Mouse (Mus musculus) liver, postnatal 0 days (tissue): ENCODE data around the gene Zfp13. TPM values are rescaled to one million over a fixed set of nuclear protein-coding genes. Genes with fewer than 3 reads are reported as not detected.
A peak's percentile ranks its signal among the peaks of the same experiment; 100 is the strongest.
"Not testable (repeated sequence)": the region's sequence is repeated elsewhere in the genome, so short reads cannot be mapped to it uniquely, and the experiment has no call there.

ENCODE experiments used
- ATAC-seq: fragments of 200-750 bp; cut with Nextera tagmentation; 2 replicates; pipeline ENCODE4 v1.8.0; 2017; ENCODE audit warnings: mild to moderate bottlenecking, moderate library complexity
- DNase-seq: peaks from one replicate; pipeline ENCODE4 v3.0.0-alpha.2; 2016
- H3K27ac ChIP-seq: fragments of 300-500 bp; sonication (generic); 2 replicates; pipeline ENCODE4 v1.5.1; 2014; ENCODE audit warnings: antibody characterized with exemption, moderate library complexity, mild to moderate bottlenecking, low read depth
- H3K27me3 ChIP-seq: fragments of 300-500 bp; sonication (generic); 2 replicates; pipeline ENCODE4 v1.6.1; 2014; ENCODE audit warnings: low read length, control low read depth, mixed read lengths; ENCODE audit not compliant: insufficient read depth
- H3K36me3 ChIP-seq: fragments of 300-500 bp; sonication (generic); replicated peaks from 2 replicates; pipeline ENCODE4 v1.6.1; 2014; ENCODE audit warnings: mild to moderate bottlenecking, control low read depth, low read length, moderate library complexity, mixed read lengths; ENCODE audit not compliant: insufficient read depth
- H3K4me1 ChIP-seq: fragments of 300-500 bp; sonication (generic); 2 replicates; pipeline ENCODE4 v1.6.1; 2014; ENCODE audit warnings: antibody characterized with exemption, mild to moderate bottlenecking, control low read depth; ENCODE audit not compliant: insufficient read depth
- H3K4me2 ChIP-seq: fragments of 300-500 bp; sonication (generic); 2 replicates; pipeline ENCODE4 v1.6.1; 2014; ENCODE audit warnings: low read depth, mild to moderate bottlenecking, low read length, moderate library complexity, mixed read lengths
- H3K4me3 ChIP-seq: fragments of 300-500 bp; sonication (generic); 2 replicates; pipeline ENCODE4 v1.5.1; 2014; ENCODE audit warnings: low read depth, low read length
- H3K9ac ChIP-seq: fragments of 300-500 bp; sonication (generic); replicated peaks from 2 replicates; pipeline ENCODE4 v1.6.1; 2014; ENCODE audit warnings: mild to moderate bottlenecking, moderate library complexity
- H3K9me3 ChIP-seq: fragments of 300-500 bp; sonication (generic); 2 replicates; pipeline ENCODE4 v1.6.1; 2016; ENCODE audit warnings: mild to moderate bottlenecking, control low read depth, low read length, mixed read lengths
- CTCF ChIP-seq: sonication (generic); IDR thresholded peaks from 2 replicates; pipeline ENCODE4 v1.5.1; 2016; ENCODE audit warnings: antibody characterized with exemption, low read depth
- EP300 ChIP-seq: IDR thresholded peaks from 2 replicates; pipeline ENCODE4 v1.6.1; 2016; ENCODE audit warnings: antibody characterized with exemption, low read depth, mild to moderate bottlenecking
- WGBS: fragments of 180-500 bp; shearing (Covaris S2); extraction: QIAGEN DNeasy Blood & Tissue Kit; methylation state at CpG from one replicate; pipeline ENCODE4 v1.1.7; 2014; ENCODE audit not compliant: insufficient replicate concordance; 5-methylcytosine and 5-hydroxymethylcytosine counted together
- polyA plus RNA-seq: library from polyadenylated mRNA; unstranded; fragments of >200 nt; fragmentation: Nextera tagmentation; extraction: Ambion mirVana; gene quantifications from 2 replicates; pipeline ENCODE4 v1.2.1, GENCODE M21; 2015

Gene Zfp13
- polyA plus RNA-seq, 1 experiment from 2014 or later: 1.4 TPM

GRCm38 (mm10) chr17:23603542-23603941 is 4.3 kb upstream of the Zfp13 start:
- peak; percentile 31 for DNase-seq

DNA sequence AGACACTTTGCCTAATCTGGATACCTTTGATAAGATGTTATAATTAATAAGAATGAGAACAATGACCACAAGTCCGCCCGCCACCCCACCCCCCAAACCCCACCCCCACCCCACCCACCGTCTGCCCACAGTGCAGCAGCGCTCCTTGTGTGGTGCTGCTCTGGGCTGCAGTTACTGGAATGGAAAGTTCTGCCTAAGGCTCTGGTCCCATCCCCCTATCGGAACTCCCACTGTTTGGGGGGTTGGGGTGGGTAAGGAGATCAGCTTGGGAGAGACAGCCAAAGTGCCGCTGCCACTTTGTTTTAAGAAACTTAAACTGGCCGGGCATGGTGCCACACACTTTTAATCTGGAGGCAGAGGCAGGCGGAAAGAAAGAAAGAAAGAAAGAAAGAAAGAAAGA is 3.8 kb upstream of the Zfp13 start:
- ATAC-seq (no peak), DNase-seq (no peak)
- H3K36me3 ChIP-seq: no peaks in the 10 kb centered on the region
- no peaks in the 10 kb centered on the region for H3K27me3 ChIP-seq
- 57% methylated on average over 8 of the region's 8 CpGs for whole genome bisulfite sequencing
- no peak overlapping the region for H3K9ac ChIP-seq
- no peaks in the 10 kb centered on the region for H3K9me3 ChIP-seq
- TF ChIP-seq CTCF (no peak), EP300 (no peak)
- no peak overlapping the region for H3K4me2 ChIP-seq
- H3K27ac ChIP-seq: no peak overlapping the region
- H3K4me1 ChIP-seq: peaks cover 3% of the 10 kb centered on the region; the same call in 1 of the 2 replicates
- no peak overlapping the region for H3K4me3 ChIP-seq

More at GRCm38 (mm10) chr17:23603542-23603941, 4.3 kb upstream of the Zfp13 start:
- H3K9ac ChIP-seq: no peak overlapping the region
- H3K36me3 ChIP-seq: no peaks in the 10 kb centered on the region
- WGBS: 55% methylated on average over 2 of the region's 2 CpGs
- H3K27me3 ChIP-seq: no peaks in the 10 kb centered on the region
- H3K4me1 ChIP-seq: peaks cover 1% of the 10 kb centered on the region; the same call in 1 of the 2 replicates
- peak; percentile 74 for TF ChIP-seq CTCF
- no peak for TF ChIP-seq EP300
- no peaks in the 10 kb centered on the region for H3K9me3 ChIP-seq
- no peak overlapping the region for H3K4me3 ChIP-seq
- no peak for ATAC-seq
- no peak overlapping the region for H3K27ac ChIP-seq
- H3K4me2 ChIP-seq: no peak overlapping the region

GRCm38 (mm10) chr17:23601836-23602585 is 2.7 kb upstream of the Zfp13 start:
- DNase-seq (no peak), ATAC-seq (no peak)
- Histone ChIP-seq H3K4me2 (no peak overlapping the region), H3K27ac (no peak overlapping the region), H3K9ac (no peak overlapping the region), H3K27me3 (no peaks in the 10 kb centered on the region), H3K4me3 (no peak overlapping the region), H3K9me3 (no peaks in the 10 kb centered on the region), H3K4me1 (peaks cover 3% of the 10 kb centered on the region; the same call in 1 of the 2 replicates), H3K36me3 (no peaks in the 10 kb centered on the region)
- WGBS: 51% methylated on average over 10 of the region's 10 CpGs
- TF ChIP-seq EP300 (no peak), CTCF (no peak)

DNA sequence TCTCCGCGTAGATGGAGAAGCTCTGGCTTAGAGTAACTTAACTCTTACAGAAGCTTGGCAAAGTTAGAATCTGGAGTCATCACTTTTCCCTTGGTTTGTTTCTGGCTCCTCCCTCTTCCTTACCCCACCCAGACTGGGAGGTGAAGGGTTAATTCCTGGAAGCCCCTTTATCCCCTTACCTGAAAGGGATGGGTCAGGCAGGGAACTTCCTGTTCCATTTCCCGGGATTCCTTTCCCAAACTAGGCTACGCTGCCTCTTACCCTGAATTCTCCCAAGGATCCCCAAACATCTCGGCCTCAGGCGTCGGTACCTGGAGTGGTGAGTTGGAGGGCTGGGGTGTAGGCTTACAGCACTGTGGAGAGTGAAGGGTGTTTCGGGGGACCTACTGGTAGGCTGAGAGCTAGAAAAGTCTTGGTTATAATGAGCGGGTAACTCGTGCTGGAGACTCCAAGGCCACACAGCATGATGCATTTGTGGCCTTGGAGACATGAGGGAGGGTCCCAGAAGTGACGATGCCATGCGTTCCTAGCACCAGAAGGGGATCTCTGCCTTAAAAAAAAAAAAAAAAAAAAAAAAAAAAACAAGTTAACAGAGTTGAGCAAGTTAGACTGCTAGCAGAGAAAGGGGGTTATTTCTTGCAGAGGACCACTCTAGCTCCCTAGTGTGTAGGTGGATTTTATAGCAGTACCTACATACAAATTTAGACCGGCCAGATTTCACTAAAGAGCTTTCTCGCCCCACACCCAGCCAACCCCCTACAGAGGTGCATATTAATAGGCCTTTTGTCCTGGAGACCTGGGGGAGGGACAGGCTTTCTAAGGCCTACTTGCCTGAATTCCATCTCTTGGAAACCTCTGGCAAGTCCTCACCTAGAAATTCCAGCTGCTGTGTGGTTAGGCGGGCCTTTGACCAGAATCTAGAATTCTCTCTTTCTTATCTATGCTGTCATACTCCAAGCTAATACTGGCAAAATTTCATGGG is 1.6 kb upstream of the Zfp13 start, which contains the start of gene Zscan10:
Gene Zscan10 (plus strand): TSS at position 216 of the 982 bp plus-strand sequence.
- H3K9ac ChIP-seq: no peak within 1 kb of the TSS; the same call in 1 of the 2 replicates
- 73% methylated on average over 15 of the region's 15 CpGs for WGBS

GRCm38 (mm10) chr17:23599605-23600063 is 347 bp upstream of the Zfp13 start:
- H3K4me1 ChIP-seq: peaks cover 3% of the 10 kb centered on the region; the same call in 1 of the 2 replicates
- H3K9ac ChIP-seq: peak overlapping the region; percentile 73
- 13% methylated on average over 7 of the region's 7 CpGs for WGBS
- DNase-seq: no peak
- TF ChIP-seq EP300 (no peak), CTCF (no peak)
- H3K27me3 ChIP-seq: no peaks in the 10 kb centered on the region
- H3K4me3 ChIP-seq: peak overlapping the region; percentile 52
- H3K4me2 ChIP-seq: peak overlapping the region; percentile 88
- H3K27ac ChIP-seq: peak overlapping the region; percentile 93
- H3K36me3 ChIP-seq: no peaks in the 10 kb centered on the region
- H3K9me3 ChIP-seq: no peaks in the 10 kb centered on the region
- peak; percentile 6; the same call in 1 of the 2 replicates for ATAC-seq

More for the DNA sequence above, 1.6 kb upstream of the Zfp13 start, which contains the start of gene Zscan10:
- Histone ChIP-seq H3K27ac (peak within 1 kb of the TSS; percentile 93), H3K4me1 (peaks cover 3% of the 10 kb centered on the region; the same call in 1 of the 2 replicates), H3K36me3 (no peaks in the 10 kb centered on the region), H3K4me3 (peak within 1 kb of the TSS; percentile 52), H3K4me2 (peak within 1 kb of the TSS; percentile 88), H3K27me3 (no peaks in the 10 kb centered on the region), H3K9me3 (no peaks in the 10 kb centered on the region)
- DNase-seq (no peak), ATAC-seq (no peak)
- TF ChIP-seq CTCF: no peak

GRCm38 (mm10) chr17:23595139-23595538 is 4.1 kb downstream of the Zfp13 start:
- H3K4me2 ChIP-seq, DNase-seq, H3K27ac ChIP-seq, H3K9me3 ChIP-seq, H3K9ac ChIP-seq, ATAC-seq, H3K36me3 ChIP-seq, H3K4me3 ChIP-seq, H3K27me3 ChIP-seq: not testable (repeated sequence)
- WGBS: 77% methylated on average over 4 of the region's 4 CpGs
- H3K4me1 ChIP-seq: peaks cover 11% of the 10 kb centered on the region; the same call in 1 of the 2 replicates
